33 mouse cellular contexts compared by ENCODE assay signal in genomic region chrX:140805340-140805739, GRCm38 (mm10). TPM values are rescaled to one million over a fixed set of nuclear protein-coding genes. Genes with fewer than 3 reads are reported as not detected.
DNase-seq lines count a peak whose midpoint lies in the region; ATAC-seq and TF ChIP-seq lines count a peak whose summit lies in the region.
"Had no signal": no experiment of that assay in that cellular context is flagged by ENCODE, and none has a peak within 500 bp of the region (broad histone marks: within the 10 kb centered on the region; RNA-seq: fewer than 3 reads in every experiment).

No protein-coding gene starts in this region.

- no peak overlapping the region for H3K27ac ChIP-seq in limb, embryonic 12.5 days
- no peak overlapping the region for H3K27ac ChIP-seq in limb, embryonic 10.5 days
- H3K27ac ChIP-seq in intestine, embryonic 16.5 days (ENCODE audit: low read length), result no peak overlapping the region
- no peak overlapping the region for H3K27ac ChIP-seq in lung, embryonic 15.5 days
- H3K27ac ChIP-seq in stomach, embryonic 15.5 days, result no peak overlapping the region
- H3K27ac ChIP-seq in left cerebral cortex, adult 2 months, result no peak overlapping the region
- H3K27ac ChIP-seq: embryonic facial prominence, embryonic 12.5 days; forebrain, embryonic 13.5 days; heart, embryonic 13.5 days; limb, embryonic 13.5 days; liver, embryonic 13.5 days; macrophage had no signal

- H3K27me3 ChIP-seq in limb, embryonic 12.5 days, result peaks cover 53% of the 10 kb centered on the region
- peaks cover 90% of the 10 kb centered on the region for H3K27me3 ChIP-seq in limb, embryonic 10.5 days (ENCODE audit: low read depth, poor library complexity, severe bottlenecking)
- no peaks in the 10 kb centered on the region for H3K27me3 ChIP-seq in intestine, embryonic 16.5 days (replicated peaks; ENCODE audit: control insufficient read depth, insufficient read depth, low read length)
- H3K27me3 ChIP-seq in lung, embryonic 15.5 days, result no peaks in the 10 kb centered on the region
- H3K27me3 ChIP-seq in stomach, embryonic 15.5 days (replicated peaks), result no peaks in the 10 kb centered on the region
- H3K27me3 ChIP-seq: liver, embryonic 13.5 days had no signal

- H3K4me3 ChIP-seq in limb, embryonic 12.5 days (replicated peaks), result no peak overlapping the region
- H3K4me3 ChIP-seq in limb, embryonic 10.5 days, result no peak overlapping the region
- no peak overlapping the region for H3K4me3 ChIP-seq in intestine, embryonic 16.5 days (ENCODE audit: low read length)
- no peak overlapping the region for H3K4me3 ChIP-seq in lung, embryonic 15.5 days
- no peak overlapping the region for H3K4me3 ChIP-seq in stomach, embryonic 15.5 days (replicated peaks)
- H3K4me3 ChIP-seq in left cerebral cortex, adult 2 months, result no peak overlapping the region
- H3K4me3 ChIP-seq: embryonic facial prominence, embryonic 12.5 days; forebrain, embryonic 13.5 days; heart, embryonic 13.5 days; limb, embryonic 13.5 days; liver, embryonic 13.5 days had no signal

- 100% methylated on average over 2 of the region's 2 CpGs for WGBS in limb, embryonic 12.5 days
- 74% methylated on average over 2 of the region's 2 CpGs for WGBS in limb, embryonic 10.5 days
- WGBS in intestine, embryonic 16.5 days, result 86% methylated on average over 2 of the region's 2 CpGs
- 74% methylated on average over 2 of the region's 2 CpGs for WGBS in lung, embryonic 15.5 days
- WGBS in stomach, embryonic 15.5 days, result 78% methylated on average over 2 of the region's 2 CpGs

- DNase-seq in limb, embryonic 10.5 days (ENCODE audit: low spot score), result no peak
- DNase-seq in left cerebral cortex, adult 2 months (ENCODE audit: extremely low spot score in 1 of 2, low spot score in 2 of 2), result no peak
- no peak for DNase-seq in heart, adult 18-20 months
- DNase-seq: adrenal gland, adult 2 months; cerebellum, adult 18-20 months; cerebellum, postnatal 14 days; heart, postnatal 14 days; layer of hippocampus, adult 9-11 months; liver, embryonic 13.5 days; right cerebral cortex, adult 18-20 months; right cerebral cortex, postnatal 4 days had no signal

- TF ChIP-seq CTCF in left cerebral cortex, adult 2 months (IDR thresholded peaks at IDR 0.05), result no peak

- no peaks in the 10 kb centered on the region for H3K9me3 ChIP-seq in limb, embryonic 12.5 days
- H3K9me3 ChIP-seq in limb, embryonic 10.5 days (replicated peaks), result no peaks in the 10 kb centered on the region
- no peaks in the 10 kb centered on the region for H3K9me3 ChIP-seq in intestine, embryonic 16.5 days (ENCODE audit: control insufficient read depth, low read length)
- H3K9me3 ChIP-seq in lung, embryonic 15.5 days, result no peaks in the 10 kb centered on the region
- no peaks in the 10 kb centered on the region for H3K9me3 ChIP-seq in stomach, embryonic 15.5 days
- H3K9me3 ChIP-seq: embryonic facial prominence, embryonic 12.5 days; forebrain, embryonic 13.5 days; heart, embryonic 13.5 days; limb, embryonic 13.5 days; liver, embryonic 13.5 days had no signal

- no peak overlapping the region for H3K9ac ChIP-seq in limb, embryonic 12.5 days (replicated peaks)
- no peak overlapping the region for H3K9ac ChIP-seq in intestine, embryonic 16.5 days (ENCODE audit: low read depth, low read length)
- H3K9ac ChIP-seq in lung, embryonic 15.5 days, result no peak overlapping the region
- H3K9ac ChIP-seq in stomach, embryonic 15.5 days, result no peak overlapping the region
- H3K9ac ChIP-seq: embryonic facial prominence, embryonic 12.5 days; forebrain, embryonic 13.5 days; heart, embryonic 13.5 days; limb, embryonic 13.5 days; liver, embryonic 13.5 days had no signal

- no peak overlapping the region for H3K4me2 ChIP-seq in limb, embryonic 12.5 days
- no peak overlapping the region for H3K4me2 ChIP-seq in intestine, embryonic 16.5 days (ENCODE audit: low read depth, low read length)
- H3K4me2 ChIP-seq in lung, embryonic 15.5 days, result no peak overlapping the region
- no peak overlapping the region for H3K4me2 ChIP-seq in stomach, embryonic 15.5 days
- H3K4me2 ChIP-seq: embryonic facial prominence, embryonic 12.5 days; forebrain, embryonic 13.5 days; heart, embryonic 13.5 days; limb, embryonic 13.5 days; liver, embryonic 13.5 days had no signal

- no peaks in the 10 kb centered on the region for H3K4me1 ChIP-seq in limb, embryonic 12.5 days (replicated peaks)
- no peaks in the 10 kb centered on the region for H3K4me1 ChIP-seq in limb, embryonic 10.5 days
- H3K4me1 ChIP-seq in intestine, embryonic 16.5 days (ENCODE audit: control insufficient read depth, insufficient read depth, low read length), result no peaks in the 10 kb centered on the region
- H3K4me1 ChIP-seq in lung, embryonic 15.5 days, result no peaks in the 10 kb centered on the region
- no peaks in the 10 kb centered on the region for H3K4me1 ChIP-seq in stomach, embryonic 15.5 days
- H3K4me1 ChIP-seq: embryonic facial prominence, embryonic 12.5 days; forebrain, embryonic 13.5 days; heart, embryonic 13.5 days; limb, embryonic 13.5 days; liver, embryonic 13.5 days had no signal

- no peaks in the 10 kb centered on the region for H3K36me3 ChIP-seq in limb, embryonic 12.5 days
- H3K36me3 ChIP-seq in limb, embryonic 10.5 days, result no peaks in the 10 kb centered on the region
- H3K36me3 ChIP-seq in intestine, embryonic 16.5 days (ENCODE audit: control insufficient read depth, insufficient read depth, low read length), result no peaks in the 10 kb centered on the region
- H3K36me3 ChIP-seq in lung, embryonic 15.5 days, result no peaks in the 10 kb centered on the region
- H3K36me3 ChIP-seq in stomach, embryonic 15.5 days, result no peaks in the 10 kb centered on the region
- H3K36me3 ChIP-seq: embryonic facial prominence, embryonic 12.5 days; heart, embryonic 13.5 days; limb, embryonic 13.5 days; liver, embryonic 13.5 days had no signal

- intact Hi-C loops in left cerebral cortex, adult 2 months (cut with DNase I), result no loop called here

- ATAC-seq in limb, embryonic 12.5 days (ENCODE audit: insufficient number of reproducible peaks, insufficient read depth, low FRiP score, low TSS enrichment, low read depth), result 0 out of 2 replicates have a peak, but pooled peaks have one; percentile 31
- ATAC-seq in intestine, embryonic 16.5 days, result peak; percentile 77
- peak; percentile 62; the same call in 1 of the 2 replicates for ATAC-seq in lung, embryonic 15.5 days (ENCODE audit: borderline replicate concordance, extremely low read depth, low FRiP score, low TSS enrichment)
- ATAC-seq in stomach, embryonic 15.5 days (ENCODE audit: insufficient read depth, low FRiP score, low read depth), result peak; percentile 83
- ATAC-seq: forebrain, embryonic 13.5 days had no signal

RNA-seq across cellular contexts. Expression of gene Tex13b, which starts 7.9 kb away (rescaled TPM):
- polyA plus RNA-seq in limb, embryonic 12.5 days (2016; fragmentation: Nextera tagmentation; extraction: Ambion mirVana), result not detected in 2 replicates
- polyA plus RNA-seq in limb, embryonic 10.5 days (2016; fragmentation: Nextera tagmentation; extraction: Ambion mirVana), result not detected in 2 replicates
- not detected in 2 replicates for polyA plus RNA-seq in intestine, embryonic 16.5 days (2015; fragmentation: Nextera tagmentation; extraction: Ambion mirVana)
- polyA plus RNA-seq in lung, embryonic 15.5 days (2015; fragmentation: Nextera tagmentation; extraction: Ambion mirVana), result not detected in 2 replicates
- not detected in 2 replicates for polyA plus RNA-seq in stomach, embryonic 15.5 days (2015; fragmentation: Nextera tagmentation; extraction: Ambion mirVana)
- total RNA-seq in left cerebral cortex, adult 2 months (2021), result not detected
- not detected for total RNA-seq in heart, adult 18-20 months (2021)
- total RNA-seq: adrenal gland, adult 2 months; adrenal gland, postnatal 4 days; gastrocnemius, adult 8-10 months; granulocyte monocyte progenitor cell, adult 5-6 weeks; heart, postnatal 14 days; MEL; midbrain, postnatal 0 days had no signal
- polyA plus RNA-seq: adrenal gland, adult 2 months; C2C12; embryonic facial prominence, embryonic 12.5 days; forebrain, embryonic 13.5 days; frontal cortex, adult 2 months; heart, embryonic 13.5 days; hindbrain, embryonic 11.5 days; kidney, embryonic 14.5 days; large intestine, adult 2 months; limb, embryonic 13.5 days; liver, embryonic 13.5 days; macrophage; midbrain, postnatal 0 days; neural tube, embryonic 14.5 days; thymus, postnatal 0 days; urinary bladder, adult 2 months had no signal

Comparison
In these comparisons a context has a peak if more than half of its experiments do, and no peak if none do; other contexts are left out.
1. ATAC-seq: peak in every context shown above with its lines; median percentile 83 in stomach, embryonic 15.5 days; 77 in intestine, embryonic 16.5 days; 62 in lung, embryonic 15.5 days; 31 in limb, embryonic 12.5 days.